Mouse (Mus musculus): ENCODE measurements around the gene Kbtbd7.

Kbtbd7 gene

DNA sequence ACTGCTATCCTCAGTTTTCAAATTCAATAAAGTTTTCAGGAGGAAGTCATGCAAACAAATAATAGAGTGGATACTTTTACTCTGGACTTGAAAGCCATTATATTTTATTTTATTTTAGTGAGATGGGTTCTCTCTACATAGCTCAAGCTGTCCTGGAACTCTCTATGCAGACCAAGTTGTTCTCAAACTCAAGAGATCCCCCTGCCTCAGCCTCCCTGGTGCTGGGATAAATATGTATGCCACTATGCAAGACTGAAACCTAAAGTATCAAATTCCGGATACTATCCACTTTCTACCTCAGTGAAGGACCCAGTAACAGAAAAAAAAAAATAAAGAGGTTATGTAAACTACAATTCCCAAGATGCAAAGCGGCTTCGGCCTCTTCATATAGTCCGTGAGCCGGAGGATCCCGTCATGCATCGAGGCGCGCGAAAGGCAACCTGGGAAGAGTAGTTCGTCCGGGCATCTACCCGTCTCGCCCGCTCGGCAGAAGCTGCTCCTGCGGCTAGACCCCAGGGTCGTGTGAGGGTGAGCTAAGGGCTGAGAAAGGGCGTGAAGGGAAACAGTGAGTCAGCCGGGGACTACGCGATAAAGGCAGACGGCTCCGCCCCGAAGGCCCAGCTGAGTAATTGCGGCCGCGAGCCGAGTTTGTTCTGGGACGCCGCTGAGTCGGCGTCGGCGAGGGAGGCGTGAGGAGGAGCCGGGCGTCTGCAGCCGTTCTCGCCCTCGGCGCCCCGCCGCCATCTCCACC is at the start of gene Kbtbd7:
Gene Kbtbd7 (plus strand): TSS at position 533 of the 751 bp plus-strand sequence.
- peak; percentile 84 for DNase-seq

DNA sequence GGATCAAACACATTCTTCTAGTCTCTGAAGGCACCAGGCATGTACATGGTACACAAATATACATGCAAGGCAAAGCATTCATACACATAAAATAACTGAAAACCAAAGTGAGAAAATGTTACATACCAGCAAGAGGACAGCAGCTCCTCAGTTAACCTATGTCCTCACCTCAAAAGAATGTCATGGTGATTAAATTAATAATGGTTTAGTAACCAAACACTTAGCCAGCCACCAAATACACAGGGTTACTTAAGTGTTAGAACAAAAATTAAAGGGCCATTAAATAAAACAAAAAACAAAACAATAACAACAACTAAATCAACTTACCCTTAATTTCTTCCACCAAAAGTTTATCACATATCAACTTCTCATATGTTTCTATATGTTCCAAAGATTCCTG is 49.3 kb upstream of the Kbtbd7 start:
- DNase-seq: no peak

DNA sequence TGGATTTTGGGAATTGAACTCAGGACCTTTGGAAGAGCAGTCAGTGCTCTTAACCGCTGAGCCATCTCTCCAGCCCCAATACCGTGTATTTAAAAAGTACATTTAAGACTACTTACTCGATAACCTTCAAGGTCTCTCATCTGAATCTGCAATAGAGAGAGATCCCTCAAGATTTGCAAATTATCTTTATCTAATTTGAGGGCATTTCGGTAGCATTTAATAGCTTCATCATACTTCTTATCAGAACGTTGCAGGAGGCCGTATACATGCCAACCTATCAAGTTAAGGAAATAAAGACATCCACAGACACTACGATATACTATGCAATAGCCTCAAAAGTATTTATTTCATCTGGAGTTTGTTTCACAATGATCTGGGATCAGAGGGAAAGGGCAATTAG is 43.2 kb upstream of the Kbtbd7 start:
- no peak for DNase-seq

- DNase-seq: no peak
Observed at GRCm38 (mm10) chr14:79388304-79388703, 38.0 kb upstream of the Kbtbd7 start.

DNA sequence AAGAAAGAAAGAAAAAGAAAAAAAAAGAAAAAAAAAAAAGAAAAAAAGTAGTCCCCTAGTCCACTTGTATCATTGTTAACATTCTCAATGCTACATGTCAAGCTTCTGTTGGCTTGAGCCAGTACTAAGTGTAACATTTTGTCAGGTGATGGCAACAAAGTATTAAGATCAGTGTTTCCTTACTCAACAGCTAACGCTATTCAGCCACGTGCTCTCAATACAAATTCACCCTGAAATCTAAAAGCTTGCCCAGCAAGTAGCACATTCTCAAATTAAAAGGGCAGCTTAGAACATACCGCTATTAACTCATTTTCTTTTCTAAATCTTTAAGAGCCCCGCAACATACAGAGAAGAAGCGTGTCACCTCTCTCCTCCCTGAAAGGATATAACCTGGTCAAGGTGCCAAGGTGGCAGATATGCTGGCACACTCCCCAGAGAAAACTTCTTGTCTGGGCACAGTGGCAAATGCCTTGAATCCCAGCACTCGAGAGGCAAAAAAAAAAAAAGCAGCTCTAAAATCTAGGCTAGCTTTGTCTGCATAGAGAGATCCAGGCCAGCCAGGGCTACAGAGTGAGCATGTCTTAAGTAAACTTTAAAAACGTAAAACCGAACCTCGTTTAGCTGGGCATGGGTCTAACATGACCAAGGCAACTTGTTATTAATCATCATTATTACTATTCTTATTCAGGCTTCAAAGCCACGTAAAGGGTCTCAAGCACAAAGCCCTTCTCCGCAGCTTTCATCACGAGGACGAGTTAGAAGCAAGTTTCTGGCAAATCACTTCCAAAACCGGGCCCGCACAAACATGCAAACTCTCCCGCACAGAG is 36.7 kb upstream of the Kbtbd7 start:
- DNase-seq: peak; percentile 43

DNA sequence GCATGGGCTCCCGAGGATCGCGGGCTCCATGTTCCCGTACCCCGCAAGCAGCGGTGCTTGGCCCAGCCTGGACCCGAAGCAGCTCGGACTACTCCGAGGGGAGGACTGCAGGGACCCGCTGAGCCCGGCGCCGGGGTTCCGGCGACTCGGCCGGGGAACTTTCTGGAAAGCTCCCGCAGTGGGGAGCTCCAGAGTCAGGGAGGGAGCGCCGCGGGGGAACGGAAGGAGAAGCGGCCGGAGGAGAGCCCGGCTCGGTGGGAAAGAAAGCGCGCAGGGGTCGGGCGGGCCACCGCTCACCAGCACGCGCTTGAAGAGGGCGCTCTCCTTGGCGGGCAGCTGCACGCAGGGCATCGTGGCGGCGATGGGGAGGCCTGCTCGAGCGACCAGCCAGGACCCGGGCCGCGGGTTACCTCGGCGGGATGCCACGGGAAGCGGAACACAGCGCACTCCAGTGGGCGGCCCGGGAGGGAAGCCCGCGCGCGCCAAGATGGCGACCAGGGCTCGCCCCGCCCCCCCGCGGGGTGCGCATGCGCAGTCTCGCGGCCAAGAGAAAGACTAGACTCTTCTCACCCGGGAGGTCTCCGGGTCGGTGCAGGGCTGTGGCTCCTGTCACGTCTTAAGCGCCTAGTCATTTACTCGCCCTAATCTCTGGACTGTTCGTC is 35.9 kb upstream of the Kbtbd7 start, which contains the start of gene Naa16:
Gene Naa16 (minus strand): TSS at position 514 of the 662 bp plus-strand sequence.
- peak; percentile 94 for DNase-seq

- DNase-seq: no peak
Observed at GRCm38 (mm10) chr14:79393289-79393688, 33.0 kb upstream of the Kbtbd7 start.

- no peak for DNase-seq
Observed at GRCm38 (mm10) chr14:79394564-79394963, 31.7 kb upstream of the Kbtbd7 start.

- DNase-seq: peak; percentile 58
Observed at GRCm38 (mm10) chr14:79397321-79398122, 28.8 kb upstream of the Kbtbd7 start, which contains the start of gene Mtrf1. Mtrf1 (plus strand) TSS chr14:79397772.

DNA sequence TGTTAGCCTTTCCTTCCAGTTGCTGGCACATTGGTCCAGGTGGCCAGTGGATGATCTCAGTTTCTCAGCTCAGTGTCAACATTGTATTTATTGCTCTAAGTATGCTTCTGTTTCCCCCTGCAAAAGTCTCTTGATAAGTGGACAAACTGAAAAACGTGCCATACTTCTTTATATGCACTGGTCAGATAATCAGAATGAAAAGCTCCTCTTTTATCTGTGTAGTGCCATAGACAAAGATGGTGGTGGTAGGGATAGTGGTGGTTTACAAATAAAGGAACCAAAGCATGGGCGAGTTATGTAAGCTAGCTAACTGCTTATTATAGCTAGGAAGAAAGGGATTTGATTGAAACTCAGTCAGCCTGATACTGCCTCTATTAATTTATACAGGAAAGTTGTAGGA is 18.7 kb upstream of the Kbtbd7 start:
- DNase-seq: no peak

DNA sequence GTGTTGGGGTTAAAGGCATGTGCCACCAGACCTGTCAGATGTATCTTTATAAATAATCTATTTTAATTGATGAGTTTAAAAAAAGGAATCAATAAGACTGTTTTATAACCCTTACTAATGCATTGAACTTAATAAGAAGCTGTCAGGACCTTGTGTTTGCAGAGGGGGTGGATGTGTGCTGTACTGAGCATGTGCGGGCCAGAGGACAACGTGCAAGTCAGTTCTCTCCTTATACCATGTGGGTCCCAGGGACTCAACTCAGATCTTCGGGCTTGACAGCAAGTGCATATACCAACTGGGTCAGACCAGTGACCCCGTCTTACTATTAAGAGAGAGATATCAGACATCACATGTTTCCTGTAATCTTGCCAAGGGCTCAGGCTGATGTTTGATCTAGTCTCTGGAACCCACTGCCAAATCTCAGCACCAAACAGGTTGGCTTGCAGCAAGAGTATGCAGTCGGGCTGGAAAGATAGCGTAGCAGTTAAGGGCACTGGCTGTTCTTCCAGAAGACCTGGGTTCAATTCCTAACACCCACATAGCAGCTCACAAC is 17.0 kb upstream of the Kbtbd7 start:
- no peak for DNase-seq

DNA sequence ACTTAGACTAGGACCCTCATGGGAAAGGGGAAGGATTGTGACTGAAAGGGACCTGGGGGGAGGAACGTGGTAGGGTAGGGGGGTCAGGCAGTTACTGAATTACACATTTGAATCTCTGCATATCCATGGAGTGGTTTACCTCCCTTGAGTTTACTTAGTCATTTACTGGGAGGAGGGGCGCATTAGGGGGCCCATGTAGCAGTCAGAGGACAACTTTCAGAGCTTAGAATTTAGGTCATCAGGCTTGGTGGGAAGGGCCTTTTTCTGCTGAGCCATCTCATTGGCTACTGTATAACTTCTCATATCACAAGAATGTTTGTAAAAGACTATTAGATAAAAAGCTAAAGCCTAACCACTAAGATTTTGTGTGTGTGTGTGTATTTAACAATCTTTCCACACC is 15.6 kb upstream of the Kbtbd7 start:
- DNase-seq: no peak

DNA sequence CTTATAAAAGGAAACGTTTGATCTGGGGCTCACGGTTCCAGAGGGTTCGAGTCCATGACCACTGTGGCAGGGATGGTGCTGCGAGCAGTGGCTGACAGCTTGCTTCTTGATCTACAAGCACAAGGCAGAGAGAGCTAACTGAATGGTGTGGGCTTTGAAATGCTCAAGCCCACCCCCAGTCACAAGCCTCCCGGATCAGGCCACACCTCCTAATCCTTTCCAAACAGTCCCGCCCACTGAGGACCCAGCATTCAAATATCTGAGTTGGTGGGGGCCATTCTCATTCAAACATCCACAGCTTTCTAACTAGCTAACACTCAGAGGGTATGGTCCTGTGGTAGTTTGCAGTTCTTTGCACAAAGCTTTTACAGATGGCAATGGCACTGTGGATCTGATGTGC is 13.2 kb upstream of the Kbtbd7 start:
- DNase-seq: no peak

GRCm38 (mm10) chr14:79420083-79420685 is 6.1 kb upstream of the Kbtbd7 start:
- DNase-seq: no peak

DNA sequence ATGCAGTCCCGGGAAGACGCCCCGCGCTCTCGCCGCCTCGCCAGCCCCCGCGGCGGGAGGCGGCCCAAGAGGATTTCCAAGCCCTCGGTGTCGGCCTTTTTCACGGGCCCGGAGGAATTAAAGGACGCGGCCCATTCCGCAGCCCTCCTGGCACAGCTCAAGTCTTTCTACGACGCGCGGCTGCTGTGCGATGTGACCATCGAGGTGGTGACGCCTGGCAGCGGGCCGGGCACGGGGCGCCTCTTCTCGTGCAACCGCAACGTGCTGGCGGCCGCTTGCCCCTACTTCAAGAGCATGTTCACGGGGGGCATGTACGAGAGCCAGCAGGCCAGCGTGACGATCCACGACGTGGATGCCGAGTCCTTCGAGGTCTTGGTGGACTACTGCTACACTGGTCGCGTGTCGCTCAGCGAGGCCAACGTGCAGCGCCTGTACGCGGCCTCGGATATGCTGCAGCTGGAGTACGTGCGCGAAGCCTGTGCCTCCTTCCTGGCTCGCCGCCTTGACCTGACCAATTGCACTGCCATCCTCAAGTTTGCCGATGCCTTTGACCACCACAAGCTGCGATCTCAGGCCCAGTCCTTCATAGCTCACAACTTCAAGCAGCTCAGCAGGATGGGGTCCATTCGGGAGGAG is 537 bp downstream of the Kbtbd7 start:
- peak; percentile 23 for DNase-seq

- DNase-seq: no peak
Observed at GRCm38 (mm10) chr14:79434068-79434467, 7.8 kb downstream of the Kbtbd7 start.

DNA sequence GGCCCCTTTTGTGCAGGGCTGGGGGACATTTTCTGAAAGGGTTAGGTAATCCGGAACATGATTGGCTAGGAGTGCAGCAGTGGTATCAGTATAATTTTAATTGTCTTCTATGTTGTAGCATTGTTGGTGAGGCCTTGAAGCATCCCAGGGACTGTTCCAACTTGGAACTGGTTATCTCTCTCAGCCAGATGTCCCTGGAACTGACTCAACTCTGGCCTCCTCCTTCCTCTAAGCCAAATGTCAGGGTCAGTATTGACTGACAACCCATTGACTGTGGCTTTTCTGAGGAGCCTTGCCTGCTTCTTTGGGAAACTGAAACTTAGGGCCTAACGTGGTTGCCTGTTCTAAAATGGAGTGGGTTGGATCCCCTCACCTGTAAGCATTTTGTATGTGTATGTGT is 14.3 kb downstream of the Kbtbd7 start:
- no peak for DNase-seq

DNA sequence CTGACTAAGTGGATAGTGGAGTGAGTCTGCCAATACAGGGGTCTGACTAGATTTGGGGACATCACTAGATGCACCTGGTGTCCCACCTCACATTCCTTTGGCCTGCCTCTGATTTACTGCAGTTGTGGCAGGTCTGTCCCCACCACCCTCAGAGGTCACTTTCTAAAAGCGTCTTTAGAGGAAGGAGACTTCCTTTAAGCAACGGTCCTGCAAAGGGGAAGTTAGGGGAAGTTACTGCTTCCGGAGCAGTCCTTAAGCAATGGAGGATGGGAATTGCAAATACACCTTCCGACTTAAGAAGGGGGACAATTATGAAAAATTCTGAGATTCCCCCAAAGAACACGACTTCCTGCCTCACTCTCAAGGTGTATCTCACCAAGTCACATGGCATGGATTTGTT is 15.1 kb downstream of the Kbtbd7 start:
- DNase-seq: no peak

- DNase-seq: no peak
Observed at GRCm38 (mm10) chr14:79444601-79445000, 18.3 kb downstream of the Kbtbd7 start.

GRCm38 (mm10) chr14:79445055-79445620 is 18.8 kb downstream of the Kbtbd7 start:
- DNase-seq: no peak
